Mouse (Mus musculus) heart, embryonic 14.5 days (tissue): ENCODE results near the gene Ankrd53. TPM values are rescaled to one million over a fixed set of nuclear protein-coding genes. Genes with fewer than 3 reads are reported as not detected.

Experiments used
- ATAC-seq: fragments of 200-750 bp; cut with Nextera tagmentation; 2 replicates; pipeline ENCODE4 v1.8.0; 2017; ENCODE audit warnings: low read depth, moderate TSS enrichment; ENCODE audit not compliant: insufficient number of reproducible peaks, insufficient read depth, low FRiP score
- H3K27ac ChIP-seq, 2 experiments: fragments of 200-500 bp in 1 of 2; fragments of 300-500 bp in 1 of 2; sonication (generic) in 1 of 2; replicated peaks in 1 of 2; 2 replicates each; pipeline ENCODE4 v1.5.1; 2012 to 2014; ENCODE audit warnings: low read depth in 2 of 2, low read length in 2 of 2, control low read depth in 1 of 2, mild to moderate bottlenecking in 1 of 2, mixed read lengths in 1 of 2; ENCODE audit not compliant: control insufficient read depth in 1 of 2, insufficient read depth in 1 of 2
- H3K27me3 ChIP-seq: fragments of 300-500 bp; sonication (generic); 2 replicates; pipeline ENCODE4 v1.6.1; 2014; ENCODE audit warnings: mild to moderate bottlenecking, low read length, control low read depth; ENCODE audit not compliant: control insufficient read depth, insufficient read depth
- H3K36me3 ChIP-seq: fragments of 300-500 bp; sonication (generic); 2 replicates; pipeline ENCODE4 v1.6.1; 2014; ENCODE audit warnings: mild to moderate bottlenecking, control low read depth, low read length, mixed read lengths; ENCODE audit not compliant: control insufficient read depth, insufficient read depth
- H3K4me1 ChIP-seq, 2 experiments: fragments of 200-500 bp in 1 of 2; fragments of 300-500 bp in 1 of 2; sonication (generic) in 1 of 2; 2 replicates each; pipeline ENCODE4 v1.6.1; 2012 to 2014; ENCODE audit warnings: low read length in 2 of 2, control low read depth in 1 of 2, mixed read lengths in 1 of 2; ENCODE audit not compliant: control insufficient read depth in 2 of 2, insufficient read depth in 2 of 2
- H3K4me2 ChIP-seq: fragments of 300-500 bp; sonication (generic); 2 replicates; pipeline ENCODE4 v1.6.1; 2014; ENCODE audit warnings: mild to moderate bottlenecking, low read length
- H3K4me3 ChIP-seq, 2 experiments: fragments of 200-500 bp in 1 of 2; fragments of 300-500 bp in 1 of 2; sonication (generic) in 1 of 2; 2 replicates each; pipeline ENCODE4 v1.5.1; 2012 to 2014; ENCODE audit warnings: low read length in 2 of 2, mild to moderate bottlenecking in 2 of 2, control low read depth in 1 of 2, low read depth in 1 of 2, moderate library complexity in 1 of 2; ENCODE audit not compliant: control insufficient read depth in 1 of 2, insufficient read depth in 1 of 2
- H3K9ac ChIP-seq: fragments of 300-500 bp; sonication (generic); 2 replicates; pipeline ENCODE4 v1.6.1; 2014; ENCODE audit warnings: mild to moderate bottlenecking, low read length
- H3K9me3 ChIP-seq: fragments of 300-500 bp; sonication (generic); 2 replicates; pipeline ENCODE4 v1.6.1; 2016; ENCODE audit warnings: low read length, control low read depth; ENCODE audit not compliant: control insufficient read depth
- WGBS: fragments of 180-500 bp; shearing (Covaris S2); extraction: QIAGEN DNeasy Blood & Tissue Kit; methylation state at CpG from one replicate; pipeline ENCODE4 v1.1.7; 2014; 5-methylcytosine and 5-hydroxymethylcytosine counted together
- polyA plus RNA-seq: library from polyadenylated mRNA; unstranded; fragments of >200 nt; fragmentation: Nextera tagmentation; extraction: Ambion mirVana; gene quantifications from 2 replicates; pipeline ENCODE4 v1.2.1, GENCODE M21; 2014

Gene Ankrd53
- polyA plus RNA-seq, 1 experiment from 2014 or later = not detected

- ATAC-seq = no peak
- peaks cover 32% of the 10 kb centered on the region for H3K27me3 ChIP-seq
Measured at GRCm38 (mm10) chr6:83744557-83744956, 17.9 kb upstream of the Ankrd53 start.

DNA sequence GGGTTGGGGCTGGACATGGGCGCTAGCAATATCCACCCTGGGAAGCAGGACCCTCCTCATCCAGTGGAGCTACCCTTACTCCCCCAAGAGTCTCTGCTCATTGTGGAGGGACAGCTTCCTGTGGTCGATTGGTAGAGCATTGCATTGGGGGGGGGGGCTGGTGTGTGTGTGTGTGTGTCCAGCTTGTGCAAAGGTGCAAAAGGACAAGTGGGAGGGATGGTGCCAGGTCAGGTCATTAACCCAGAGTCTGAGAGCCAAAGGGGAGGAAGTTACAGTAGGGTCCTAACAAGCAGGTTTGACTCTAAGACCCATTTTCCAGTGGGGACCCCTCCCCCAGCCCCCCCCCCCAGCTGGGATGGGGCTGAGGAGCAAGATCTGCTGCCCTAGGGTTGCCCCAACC, 17.0 kb upstream of the Ankrd53 start:
- no peak for ATAC-seq
- H3K4me3 ChIP-seq = no peak overlapping the region
- H3K4me2 ChIP-seq = no peak overlapping the region
- 53% methylated on average over 2 of the region's 2 CpGs for WGBS
- H3K9ac ChIP-seq = no peak overlapping the region
- H3K27ac ChIP-seq = no peak overlapping the region
- no peaks in the 10 kb centered on the region for H3K9me3 ChIP-seq
- peaks cover 0 to 2% of the 10 kb centered on the region in 2 experiments; a peak in 1 of 4 replicates for H3K4me1 ChIP-seq
- peaks cover 32% of the 10 kb centered on the region for H3K27me3 ChIP-seq
- H3K36me3 ChIP-seq = no peaks in the 10 kb centered on the region

More at GRCm38 (mm10) chr6:83744557-83744956, 17.9 kb upstream of the Ankrd53 start:
- no peak overlapping the region for H3K4me3 ChIP-seq
- 77% methylated on average over 5 of the region's 5 CpGs for WGBS
- no peak overlapping the region for H3K9ac ChIP-seq
- no peak overlapping the region for H3K27ac ChIP-seq
- H3K4me2 ChIP-seq = no peak overlapping the region
- H3K36me3 ChIP-seq = no peaks in the 10 kb centered on the region
- no peaks in the 10 kb centered on the region for H3K9me3 ChIP-seq
- H3K4me1 ChIP-seq = peaks cover 0 to 2% of the 10 kb centered on the region in 2 experiments; a peak in 1 of 4 replicates

DNA sequence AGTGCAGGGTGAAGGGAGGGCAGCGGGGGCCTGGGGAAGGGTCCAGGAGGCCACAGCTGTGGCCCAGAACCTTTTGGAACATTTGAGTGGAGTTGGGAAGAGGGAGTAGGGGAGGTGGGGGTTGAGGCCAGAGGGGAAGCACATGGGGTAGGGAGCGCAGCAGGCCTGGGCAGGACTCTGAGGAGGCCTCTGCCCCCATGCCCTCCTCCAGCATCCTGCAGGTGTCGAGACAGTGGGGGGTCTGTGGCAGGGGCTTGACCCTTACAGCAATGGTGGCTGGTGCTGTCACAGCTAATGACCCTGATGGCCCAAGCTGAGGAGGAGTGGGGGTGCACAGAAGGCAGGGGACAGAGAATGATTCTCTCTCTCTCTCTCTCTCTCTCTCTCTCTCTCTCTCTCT, 13.2 kb upstream of the Ankrd53 start:
- H3K4me2 ChIP-seq = no peak overlapping the region
- WGBS = 54% methylated on average over 3 of the region's 3 CpGs
- H3K9me3 ChIP-seq = no peaks in the 10 kb centered on the region
- no peak overlapping the region for H3K9ac ChIP-seq
- peaks cover 40% of the 10 kb centered on the region for H3K27me3 ChIP-seq
- no peak overlapping the region for H3K4me3 ChIP-seq
- H3K27ac ChIP-seq = no peak overlapping the region
- ATAC-seq = no peak
- no peaks in the 10 kb centered on the region for H3K36me3 ChIP-seq
- H3K4me1 ChIP-seq = no peaks in the 10 kb centered on the region

- no peak overlapping the region for H3K27ac ChIP-seq
- WGBS = 7% methylated on average over 11 of the region's 11 CpGs
- no peaks in the 10 kb centered on the region for H3K9me3 ChIP-seq
- H3K4me1 ChIP-seq = no peaks in the 10 kb centered on the region
- H3K36me3 ChIP-seq = no peaks in the 10 kb centered on the region
- H3K27me3 ChIP-seq = peaks cover 44% of the 10 kb centered on the region
- peak overlapping the region; percentile 38 for H3K4me2 ChIP-seq
- H3K4me3 ChIP-seq = no peak overlapping the region
- no peak overlapping the region for H3K9ac ChIP-seq
- ATAC-seq = no peak
Measured at GRCm38 (mm10) chr6:83750171-83750684, 12.2 kb upstream of the Ankrd53 start.

GRCm38 (mm10) chr6:83756051-83756450, 6.4 kb upstream of the Ankrd53 start:
- Histone ChIP-seq H3K9me3 (no peaks in the 10 kb centered on the region), H3K27me3 (peaks cover 67% of the 10 kb centered on the region), H3K4me1 (peaks cover 0 to 3% of the 10 kb centered on the region in 2 experiments; a peak in 1 of 4 replicates), H3K36me3 (no peaks in the 10 kb centered on the region), H3K9ac (no peak overlapping the region), H3K4me3 (no peak overlapping the region), H3K27ac (no peak overlapping the region), H3K4me2 (no peak overlapping the region)
- no peak for ATAC-seq
- 62% methylated on average over 9 of the region's 9 CpGs for WGBS

DNA sequence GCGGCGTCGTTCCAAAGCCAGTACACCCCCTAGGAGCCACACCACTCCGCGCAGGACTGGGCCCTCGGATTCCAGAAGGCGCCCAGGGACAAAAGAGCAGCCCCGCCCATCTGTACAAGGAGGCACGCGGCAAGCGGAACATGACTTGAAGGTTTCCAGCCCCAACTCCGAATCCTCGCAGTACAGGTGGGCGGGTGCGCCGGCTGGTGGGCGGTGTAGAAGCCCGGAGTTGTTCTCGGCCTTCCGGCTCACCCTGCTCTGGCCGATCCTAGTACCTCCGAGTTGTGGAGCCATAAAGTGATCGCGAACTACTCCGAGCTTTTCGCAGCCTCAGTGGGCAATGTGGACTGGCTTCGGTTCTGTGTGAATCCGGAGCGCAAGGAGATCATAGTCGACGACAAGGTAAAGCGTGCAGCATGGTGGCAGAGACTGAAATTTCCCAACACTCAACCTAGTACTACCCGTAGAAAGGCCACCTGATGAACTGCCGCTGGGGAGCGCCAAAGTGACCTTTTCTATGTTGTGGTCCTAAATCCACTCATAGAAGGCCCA, 512 bp downstream of the Ankrd53 start:
- Histone ChIP-seq H3K27me3 (peaks cover 49% of the 10 kb centered on the region), H3K4me3 (peak overlapping the region; percentile 17 to 41), H3K27ac (no peak overlapping the region), H3K4me1 (peaks cover 13 to 18% of the 10 kb centered on the region in 2 experiments; a peak in 2 of 4 replicates), H3K36me3 (no peaks in the 10 kb centered on the region), H3K9me3 (no peaks in the 10 kb centered on the region), H3K9ac (peak overlapping the region; percentile 62), H3K4me2 (peak overlapping the region; percentile 83)
- WGBS = 1% methylated on average over 35 of the region's 35 CpGs
- no peak for ATAC-seq

DNA sequence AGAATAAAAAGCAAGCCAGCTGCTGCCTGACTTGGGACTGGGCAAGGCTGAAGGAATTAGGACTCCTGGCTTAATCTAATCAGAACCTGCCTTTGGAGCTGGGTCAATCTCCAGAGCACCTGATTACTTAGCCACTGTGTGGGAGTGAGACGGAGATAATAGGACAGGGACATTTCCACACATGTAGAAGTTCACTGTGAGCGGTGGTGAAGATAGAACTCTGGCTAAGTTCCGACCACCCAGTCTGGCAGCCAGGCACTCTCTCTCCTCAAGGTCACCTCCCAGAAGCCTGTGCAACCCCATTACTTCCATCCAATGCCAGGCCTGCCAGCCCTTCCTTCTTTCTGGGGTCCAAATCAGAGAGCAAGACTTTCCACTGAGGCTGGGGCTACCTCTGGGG, 4.5 kb downstream of the Ankrd53 start:
- Histone ChIP-seq H3K9ac (no peak overlapping the region), H3K4me3 (no peak overlapping the region), H3K27me3 (peaks cover 17% of the 10 kb centered on the region), H3K4me2 (no peak overlapping the region), H3K36me3 (peaks cover 37% of the 10 kb centered on the region), H3K9me3 (no peaks in the 10 kb centered on the region), H3K4me1 (peaks cover 13 to 19% of the 10 kb centered on the region in 2 experiments; a peak in 2 of 4 replicates), H3K27ac (peak overlapping the region in 1 of 2 experiments; percentile 11; a peak in 1 of 4 replicates)
- ATAC-seq = no peak
- WGBS = 28% methylated on average over 3 of the region's 3 CpGs

- ATAC-seq = no peak
Measured at GRCm38 (mm10) chr6:83768485-83768884, 6.0 kb downstream of the Ankrd53 start.

More at GRCm38 (mm10) chr6:83768485-83768884, 6.0 kb downstream of the Ankrd53 start:
- H3K27me3 ChIP-seq = peaks cover 7% of the 10 kb centered on the region
- no peak overlapping the region for H3K27ac ChIP-seq
- peaks cover 6 to 11% of the 10 kb centered on the region in 2 experiments; a peak in 2 of 4 replicates for H3K4me1 ChIP-seq
- H3K4me2 ChIP-seq = no peak overlapping the region
- WGBS = 63% methylated on average over 5 of the region's 5 CpGs
- H3K9ac ChIP-seq = no peak overlapping the region
- peaks cover 52% of the 10 kb centered on the region for H3K36me3 ChIP-seq
- H3K9me3 ChIP-seq = no peaks in the 10 kb centered on the region
- no peak overlapping the region for H3K4me3 ChIP-seq
